Mouse (Mus musculus): Measurements from ENCODE around the gene Pth1r. TPM values are rescaled to one million over a fixed set of nuclear protein-coding genes. Genes with fewer than 3 reads are reported as not detected.

Pth1r gene
- polyA plus RNA-seq, 1 experiment: 4.6 TPM

DNA sequence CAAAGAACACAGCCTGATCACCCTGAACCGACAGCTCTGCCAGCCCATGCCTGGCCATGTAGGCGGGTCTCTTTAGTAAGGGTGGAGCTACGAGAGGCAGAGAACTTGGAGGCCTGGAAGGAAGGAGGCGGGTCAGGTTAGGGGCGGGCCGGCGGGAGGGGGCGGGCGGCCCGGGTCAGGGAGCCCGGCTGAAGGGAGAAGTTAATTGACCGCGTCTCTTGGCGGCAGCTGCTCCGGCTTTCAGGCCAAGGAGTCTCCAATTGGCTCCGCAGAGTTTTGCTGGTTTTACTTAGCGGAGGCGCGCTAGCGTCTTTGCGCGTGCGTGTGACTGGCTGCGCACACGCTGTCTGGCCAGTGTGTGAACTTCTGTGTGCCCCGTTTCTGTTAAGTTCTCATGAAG, 14.3 kb downstream of the Pth1r start:
- peak; percentile 16 for TF ChIP-seq POLR2A (IDR thresholded peaks at IDR 0.05; ENCODE audit: insufficient read depth, low read length)
- TF ChIP-seq CTCF (IDR thresholded peaks at IDR 0.05; ENCODE audit: low read depth, low read length): no peak
- no peak overlapping the region for H3K27ac ChIP-seq (ENCODE audit: insufficient read depth, low read length)
- H3K9ac ChIP-seq (ENCODE audit: low read depth, poor library complexity, severe bottlenecking): peak overlapping the region; percentile 13; the same call in 1 of the 2 replicates
- H3K4me1 ChIP-seq (ENCODE audit: control insufficient read depth, insufficient read depth, low read length): peaks cover under 1% of the 10 kb centered on the region
- H3K9me3 ChIP-seq (replicated peaks; ENCODE audit: control insufficient read depth, insufficient read depth, low read length, poor library complexity, severe bottlenecking): no peaks in the 10 kb centered on the region
- no peaks in the 10 kb centered on the region for H3K27me3 ChIP-seq (ENCODE audit: control insufficient read depth, insufficient read depth, low read length, poor library complexity, severe bottlenecking)
- H3K36me3 ChIP-seq (ENCODE audit: control insufficient read depth, insufficient read depth, low read length, poor library complexity, severe bottlenecking): no peaks in the 10 kb centered on the region
- H3K4me3 ChIP-seq (ENCODE audit: low read depth, low read length): peak overlapping the region; percentile 65

- TF ChIP-seq CTCF (IDR thresholded peaks at IDR 0.05; ENCODE audit: low read depth, low read length) (no peak), POLR2A (IDR thresholded peaks at IDR 0.05; ENCODE audit: insufficient read depth, low read length) (no peak), EP300 (IDR thresholded peaks at IDR 0.05; ENCODE audit: insufficient read depth, low read depth, low read length) (no peak)
- peaks cover 2% of the 10 kb centered on the region for H3K4me1 ChIP-seq (ENCODE audit: control insufficient read depth, insufficient read depth, low read length)
- H3K27ac ChIP-seq (ENCODE audit: insufficient read depth, low read length): no peak overlapping the region
- H3K4me3 ChIP-seq (ENCODE audit: low read depth, low read length): no peak overlapping the region
- no peaks in the 10 kb centered on the region for H3K9me3 ChIP-seq (replicated peaks; ENCODE audit: control insufficient read depth, insufficient read depth, low read length, poor library complexity, severe bottlenecking)
- H3K36me3 ChIP-seq (ENCODE audit: control insufficient read depth, insufficient read depth, low read length, poor library complexity, severe bottlenecking): no peaks in the 10 kb centered on the region
- H3K27me3 ChIP-seq (ENCODE audit: control insufficient read depth, insufficient read depth, low read length, poor library complexity, severe bottlenecking): no peaks in the 10 kb centered on the region
- H3K9ac ChIP-seq (ENCODE audit: low read depth, poor library complexity, severe bottlenecking): no peak overlapping the region
Observed at GRCm38 (mm10) chr9:110731859-110732258, 15.1 kb downstream of the Pth1r start.

GRCm38 (mm10) chr9:110729841-110730240, 17.1 kb downstream of the Pth1r start:
- Histone ChIP-seq H3K9ac (ENCODE audit: low read depth, poor library complexity, severe bottlenecking) (no peak overlapping the region), H3K27ac (ENCODE audit: insufficient read depth, low read length) (no peak overlapping the region), H3K27me3 (ENCODE audit: control insufficient read depth, insufficient read depth, low read length, poor library complexity, severe bottlenecking) (no peaks in the 10 kb centered on the region), H3K4me3 (ENCODE audit: low read depth, low read length) (no peak overlapping the region), H3K36me3 (ENCODE audit: control insufficient read depth, insufficient read depth, low read length, poor library complexity, severe bottlenecking) (no peaks in the 10 kb centered on the region), H3K4me1 (ENCODE audit: control insufficient read depth, insufficient read depth, low read length) (peaks cover 2% of the 10 kb centered on the region), H3K9me3 (replicated peaks; ENCODE audit: control insufficient read depth, insufficient read depth, low read length, poor library complexity, severe bottlenecking) (no peaks in the 10 kb centered on the region)
- TF ChIP-seq EP300 (IDR thresholded peaks at IDR 0.05; ENCODE audit: insufficient read depth, low read depth, low read length): no peak
- peak; percentile 86 for TF ChIP-seq CTCF (IDR thresholded peaks at IDR 0.05; ENCODE audit: low read depth, low read length)

DNA sequence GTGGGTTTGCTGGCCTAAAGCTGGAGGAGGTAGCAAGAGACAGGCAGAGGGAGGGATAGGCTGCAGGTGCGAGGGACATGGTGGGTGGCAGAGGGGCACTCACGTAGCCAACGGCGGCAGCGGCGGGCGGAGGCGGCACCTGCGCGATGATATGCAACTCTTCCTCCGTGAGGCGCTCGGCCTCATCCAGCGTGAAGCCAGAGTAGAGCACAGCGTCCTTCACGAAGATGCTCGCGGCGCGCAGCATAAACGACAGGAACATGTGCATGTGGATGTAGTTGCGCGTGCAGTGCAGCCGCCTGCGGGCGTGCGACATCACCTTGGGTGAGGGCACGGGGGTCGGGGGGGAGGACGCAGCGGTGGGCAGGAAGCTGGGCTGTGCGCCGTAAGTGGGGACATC, 20.1 kb downstream of the Pth1r start:
- H3K36me3 ChIP-seq (ENCODE audit: control insufficient read depth, insufficient read depth, low read length, poor library complexity, severe bottlenecking): no peaks in the 10 kb centered on the region
- H3K4me3 ChIP-seq (ENCODE audit: low read depth, low read length): peak overlapping the region; percentile 47
- no peak for TF ChIP-seq CTCF (IDR thresholded peaks at IDR 0.05; ENCODE audit: low read depth, low read length)
- no peak for TF ChIP-seq EP300 (IDR thresholded peaks at IDR 0.05; ENCODE audit: insufficient read depth, low read depth, low read length)
- no peak for TF ChIP-seq POLR2A (IDR thresholded peaks at IDR 0.05; ENCODE audit: insufficient read depth, low read length)
- H3K27ac ChIP-seq (ENCODE audit: insufficient read depth, low read length): no peak overlapping the region
- H3K4me1 ChIP-seq (ENCODE audit: control insufficient read depth, insufficient read depth, low read length): peaks cover 2% of the 10 kb centered on the region
- no peaks in the 10 kb centered on the region for H3K9me3 ChIP-seq (replicated peaks; ENCODE audit: control insufficient read depth, insufficient read depth, low read length, poor library complexity, severe bottlenecking)
- H3K27me3 ChIP-seq (ENCODE audit: control insufficient read depth, insufficient read depth, low read length, poor library complexity, severe bottlenecking): no peaks in the 10 kb centered on the region
- H3K9ac ChIP-seq (ENCODE audit: low read depth, poor library complexity, severe bottlenecking): no peak overlapping the region

DNA sequence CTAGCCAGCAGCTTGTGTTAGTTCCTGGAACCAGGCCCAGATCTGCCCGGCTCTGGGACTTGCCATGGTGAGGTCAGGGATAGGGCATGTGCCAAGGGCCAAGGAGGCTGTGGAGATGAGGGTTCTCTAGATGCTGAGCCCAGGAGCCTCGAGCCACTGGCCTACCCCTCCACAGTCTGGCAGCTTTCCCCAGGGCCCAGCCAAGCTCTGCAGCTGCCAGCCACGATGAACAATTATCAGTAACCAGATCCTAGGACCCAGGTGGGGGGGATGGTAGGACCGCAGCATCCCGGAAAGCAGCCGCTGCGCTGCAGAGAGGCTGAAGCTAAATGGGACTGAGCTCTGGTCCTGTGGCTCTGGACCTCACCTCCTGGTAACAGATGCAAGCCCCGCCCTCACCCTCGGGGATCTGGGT, 21.2 kb downstream of the Pth1r start:
- Histone ChIP-seq H3K9me3 (replicated peaks; ENCODE audit: control insufficient read depth, insufficient read depth, low read length, poor library complexity, severe bottlenecking) (no peaks in the 10 kb centered on the region), H3K27ac (ENCODE audit: insufficient read depth, low read length) (no peak overlapping the region), H3K9ac (ENCODE audit: low read depth, poor library complexity, severe bottlenecking) (no peak overlapping the region), H3K27me3 (ENCODE audit: control insufficient read depth, insufficient read depth, low read length, poor library complexity, severe bottlenecking) (no peaks in the 10 kb centered on the region), H3K4me3 (ENCODE audit: low read depth, low read length) (no peak overlapping the region), H3K4me1 (ENCODE audit: control insufficient read depth, insufficient read depth, low read length) (peaks cover 2% of the 10 kb centered on the region), H3K36me3 (ENCODE audit: control insufficient read depth, insufficient read depth, low read length, poor library complexity, severe bottlenecking) (no peaks in the 10 kb centered on the region)
- TF ChIP-seq CTCF (IDR thresholded peaks at IDR 0.05; ENCODE audit: low read depth, low read length) (no peak), POLR2A (IDR thresholded peaks at IDR 0.05; ENCODE audit: insufficient read depth, low read length) (no peak), EP300 (IDR thresholded peaks at IDR 0.05; ENCODE audit: insufficient read depth, low read depth, low read length) (no peak)

GRCm38 (mm10) chr9:110722060-110722459, 24.9 kb downstream of the Pth1r start:
- no peaks in the 10 kb centered on the region for H3K4me1 ChIP-seq (ENCODE audit: control insufficient read depth, insufficient read depth, low read length)
- TF ChIP-seq POLR2A (IDR thresholded peaks at IDR 0.05; ENCODE audit: insufficient read depth, low read length) (no peak), EP300 (IDR thresholded peaks at IDR 0.05; ENCODE audit: insufficient read depth, low read depth, low read length) (no peak), CTCF (IDR thresholded peaks at IDR 0.05; ENCODE audit: low read depth, low read length) (no peak)
- H3K9ac ChIP-seq (ENCODE audit: low read depth, poor library complexity, severe bottlenecking): no peak overlapping the region
- no peaks in the 10 kb centered on the region for H3K9me3 ChIP-seq (replicated peaks; ENCODE audit: control insufficient read depth, insufficient read depth, low read length, poor library complexity, severe bottlenecking)
- no peaks in the 10 kb centered on the region for H3K36me3 ChIP-seq (ENCODE audit: control insufficient read depth, insufficient read depth, low read length, poor library complexity, severe bottlenecking)
- H3K27ac ChIP-seq (ENCODE audit: insufficient read depth, low read length): no peak overlapping the region
- no peak overlapping the region for H3K4me3 ChIP-seq (ENCODE audit: low read depth, low read length)
- H3K27me3 ChIP-seq (ENCODE audit: control insufficient read depth, insufficient read depth, low read length, poor library complexity, severe bottlenecking): no peaks in the 10 kb centered on the region
